Mouse (Mus musculus) lung, postnatal 14 days (tissue): ENCODE data around the gene Phip.

Experiments used
- DNase-seq: peaks from one replicate; pipeline ENCODE4 v3.0.0; 2021

Gene Phip

GRCm38 (mm10) chr9:82975342-82976215, at the start of gene Phip:
Phip (minus strand) TSS chr9:82975516.
- peak; percentile 95 for DNase-seq

GRCm38 (mm10) chr9:83023724-83024123, 48.4 kb upstream of the Phip start:
- peak; percentile 2 for DNase-seq

GRCm38 (mm10) chr9:83014516-83014915, 39.2 kb upstream of the Phip start:
- no peak for DNase-seq

GRCm38 (mm10) chr9:83008306-83008705, 33.0 kb upstream of the Phip start:
- no peak for DNase-seq

- no peak for DNase-seq
Observed at GRCm38 (mm10) chr9:83001342-83001741, 26.0 kb upstream of the Phip start.

- DNase-seq, result no peak
Observed at GRCm38 (mm10) chr9:82997765-82998500, 22.6 kb upstream of the Phip start.

GRCm38 (mm10) chr9:82976936-82977335, 1.6 kb upstream of the Phip start:
- DNase-seq, result no peak

GRCm38 (mm10) chr9:82976219-82976618, 903 bp upstream of the Phip start:
- no peak for DNase-seq

- no peak for DNase-seq
Observed at GRCm38 (mm10) chr9:82974962-82975341, 364 bp downstream of the Phip start.

GRCm38 (mm10) chr9:82974187-82974861, 992 bp downstream of the Phip start:
- peak; percentile 87 for DNase-seq

GRCm38 (mm10) chr9:82973321-82973892, 1.9 kb downstream of the Phip start:
- DNase-seq, result no peak

- DNase-seq, result no peak
Observed at GRCm38 (mm10) chr9:82971433-82971832, 3.9 kb downstream of the Phip start.

- no peak for DNase-seq
Observed at GRCm38 (mm10) chr9:82967076-82967621, 8.2 kb downstream of the Phip start.

GRCm38 (mm10) chr9:82963981-82964380, 11.3 kb downstream of the Phip start:
- DNase-seq, result no peak

- no peak for DNase-seq
Observed at GRCm38 (mm10) chr9:82961352-82961751, 14.0 kb downstream of the Phip start.

- no peak for DNase-seq
Observed at GRCm38 (mm10) chr9:82955267-82955666, 20.0 kb downstream of the Phip start.

GRCm38 (mm10) chr9:82952330-82952729, 23.0 kb downstream of the Phip start:
- no peak for DNase-seq

GRCm38 (mm10) chr9:82951435-82952004, 23.8 kb downstream of the Phip start:
- DNase-seq, result no peak

GRCm38 (mm10) chr9:82907246-82907645, 68.1 kb downstream of the Phip start:
- no peak for DNase-seq

- DNase-seq, result no peak
Observed at GRCm38 (mm10) chr9:82888645-82889044, 86.7 kb downstream of the Phip start.

- no peak for DNase-seq
Observed at GRCm38 (mm10) chr9:82884177-82884576, 91.1 kb downstream of the Phip start.

- no peak for DNase-seq
Observed at GRCm38 (mm10) chr9:82877078-82877477, 98.2 kb downstream of the Phip start.
